Mouse (Mus musculus) ES-E14 (cell line): ENCODE measurements around the gene Cxcl13.

ENCODE experiments used
- CHD2 ChIP-seq: IDR thresholded peaks from 2 replicates; pipeline ENCODE4 v1.6.1; 2014; ENCODE audit warnings: mild to moderate bottlenecking, low read depth, low read length, inconsistent platforms
- ZC3H11A ChIP-seq: IDR thresholded peaks from 2 replicates; pipeline ENCODE4 v1.6.1; 2012; ENCODE audit warnings: low read depth, mild to moderate bottlenecking, inconsistent platforms, low read length, borderline replicate concordance

DNA sequence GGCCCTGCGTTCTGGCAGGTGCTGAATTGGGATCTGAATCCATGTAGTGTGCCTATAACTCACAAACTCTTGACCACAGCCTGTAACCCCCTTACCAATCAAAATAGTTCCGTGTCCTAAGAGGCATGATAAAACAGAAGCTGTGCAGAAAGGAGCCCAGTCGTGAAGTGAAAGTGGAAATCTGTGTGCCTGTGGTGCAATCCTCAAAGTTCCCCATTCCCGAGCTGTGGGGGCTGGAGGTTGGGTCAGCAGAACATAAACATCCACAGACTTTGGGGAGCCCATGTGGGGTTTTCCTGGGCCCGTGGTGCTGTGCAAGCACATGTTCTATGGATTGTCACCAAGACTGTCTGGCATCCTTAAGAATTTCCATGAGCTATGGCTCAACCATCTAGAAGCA lies 21.7 kb upstream of the Cxcl13 start:
- TF ChIP-seq ZC3H11A (no peak), CHD2 (no peak)
